Mouse (Mus musculus) cerebellum, adult 8-10 months (tissue): ENCODE measurements at regions not wholly inside any gene's neighbourhood (a gene's known extent, or its start where the extent isn't known, plus 50 kb on each side); places are given as distances from the start of the nearest gene placed in this dataset.

Experiments used
- DNase-seq: peaks from one replicate; pipeline ENCODE4 v3.0.0; 2022

DNA sequence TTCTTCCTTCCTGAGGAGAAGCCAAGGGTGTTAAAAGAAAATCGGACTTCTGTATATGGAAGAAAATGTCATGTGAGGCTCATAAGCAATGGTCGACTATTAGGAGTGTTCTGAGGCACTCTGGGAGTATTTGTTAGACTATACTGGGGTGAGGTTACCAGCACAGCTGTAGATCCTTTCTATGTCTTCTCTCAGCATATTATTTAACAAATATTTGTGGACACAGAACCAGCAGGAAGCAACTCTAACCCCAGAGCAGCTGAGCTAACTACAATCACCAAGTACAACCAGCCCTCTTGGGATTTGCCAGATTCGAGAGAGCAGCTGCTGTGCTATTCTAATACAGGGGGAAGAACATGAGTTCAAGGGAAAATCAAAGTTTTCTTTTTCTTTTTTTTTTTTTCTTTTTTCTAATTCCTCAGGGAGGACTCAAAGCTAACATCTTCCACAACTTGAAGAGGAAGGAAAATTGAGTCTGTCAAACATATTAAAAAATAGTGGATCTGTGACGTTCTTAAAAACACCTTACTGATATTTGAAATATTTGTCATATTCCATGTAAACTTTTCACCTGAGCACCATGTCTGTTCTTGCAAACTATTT lies 933.3 kb upstream of the Cited2 start:
- no peak for DNase-seq

DNA sequence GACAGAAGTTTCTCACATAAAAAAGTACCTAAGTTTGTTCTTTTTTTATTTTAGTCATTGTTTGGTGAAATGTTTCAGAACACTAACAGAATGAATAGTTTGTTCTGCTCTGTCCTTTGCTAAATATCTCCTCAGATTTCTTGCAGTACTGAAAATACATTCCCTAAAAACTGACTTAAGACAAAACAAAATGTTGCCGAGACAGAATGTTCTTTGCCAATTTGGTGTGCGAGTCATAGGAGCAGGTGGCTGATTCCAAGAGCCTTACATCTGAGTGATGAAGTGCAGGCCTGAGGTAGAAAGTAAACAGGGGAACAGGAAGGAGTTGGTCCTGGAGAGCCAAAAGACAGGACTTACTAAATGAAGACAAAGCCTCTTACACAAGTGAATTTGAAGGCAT lies 919.0 kb upstream of the Cited2 start:
- DNase-seq: no peak

DNA sequence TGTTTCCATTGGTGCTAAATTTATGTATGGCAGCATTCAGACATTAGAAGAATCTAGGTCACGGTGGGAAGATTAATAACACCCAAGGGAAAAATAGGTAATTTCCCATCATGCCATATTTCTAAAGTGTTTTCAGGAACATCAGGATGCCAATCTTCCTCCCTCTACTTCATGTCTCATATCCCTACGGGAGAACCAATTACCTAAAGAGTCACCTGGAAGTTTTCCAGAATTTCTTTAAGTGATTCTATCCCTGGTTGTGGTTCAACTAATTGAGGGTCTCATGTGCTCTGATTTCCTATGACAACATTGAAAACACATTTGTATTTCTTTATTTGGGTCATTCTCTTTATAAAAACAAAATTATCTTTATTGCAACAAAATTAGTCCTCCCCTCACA lies 912.3 kb upstream of the Cited2 start:
- DNase-seq: no peak

DNA sequence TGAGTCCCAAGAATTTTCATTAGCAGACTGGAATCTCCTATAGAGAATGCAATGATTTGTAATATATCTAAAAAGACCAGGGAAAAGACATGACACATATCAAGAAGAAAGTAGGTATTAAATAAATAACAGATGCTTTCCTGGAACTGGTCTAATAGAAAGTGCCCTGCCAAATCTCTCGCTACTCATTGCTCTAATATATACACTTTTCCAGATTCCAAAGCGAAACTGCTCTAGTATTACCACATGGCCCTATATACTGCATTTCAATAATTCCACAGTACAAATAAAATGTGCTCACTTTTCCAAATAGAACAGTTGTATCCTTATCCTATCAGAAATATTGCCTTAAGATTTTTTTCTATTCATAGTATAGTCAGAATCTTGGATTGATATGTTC lies 909.0 kb upstream of the Cited2 start:
- no peak for DNase-seq

DNA sequence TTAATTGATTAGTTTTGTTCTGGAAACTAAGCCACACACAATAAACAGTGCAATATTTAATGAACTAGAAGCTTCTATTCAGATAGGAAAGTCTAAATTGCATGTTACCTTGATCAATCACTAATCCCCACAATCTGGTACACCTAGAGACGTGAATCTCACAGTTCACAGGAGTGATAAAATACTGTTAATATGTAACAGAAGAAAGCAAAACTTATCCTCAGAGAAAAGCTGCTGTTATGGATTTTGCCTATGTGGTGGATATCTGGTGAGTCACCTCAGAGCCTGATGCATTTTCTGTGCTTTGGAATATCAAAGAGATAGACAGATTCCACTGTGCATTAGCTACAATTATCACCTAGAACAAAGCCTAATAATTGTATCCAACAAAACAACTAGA lies 861.5 kb upstream of the Cited2 start:
- no peak for DNase-seq

DNA sequence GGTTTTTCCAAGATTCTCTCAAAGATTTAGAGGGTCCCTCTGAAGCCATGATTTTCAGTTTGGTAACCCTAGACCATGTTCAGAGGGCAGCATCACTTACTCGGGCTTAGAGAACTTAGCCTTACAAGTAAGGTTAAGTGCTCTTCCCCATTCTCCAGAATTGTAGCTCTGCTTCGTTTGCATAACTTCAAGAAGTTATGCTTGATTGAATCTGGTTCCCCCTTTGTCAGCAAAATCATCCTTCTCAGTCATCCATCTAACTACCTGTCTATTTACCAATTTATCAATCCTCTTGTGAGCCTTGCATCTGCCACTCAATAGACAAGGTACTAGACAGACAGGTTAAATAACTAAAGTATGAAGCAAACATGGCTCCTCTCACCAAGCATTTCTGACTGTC lies 856.1 kb upstream of the Cited2 start:
- no peak for DNase-seq

DNA sequence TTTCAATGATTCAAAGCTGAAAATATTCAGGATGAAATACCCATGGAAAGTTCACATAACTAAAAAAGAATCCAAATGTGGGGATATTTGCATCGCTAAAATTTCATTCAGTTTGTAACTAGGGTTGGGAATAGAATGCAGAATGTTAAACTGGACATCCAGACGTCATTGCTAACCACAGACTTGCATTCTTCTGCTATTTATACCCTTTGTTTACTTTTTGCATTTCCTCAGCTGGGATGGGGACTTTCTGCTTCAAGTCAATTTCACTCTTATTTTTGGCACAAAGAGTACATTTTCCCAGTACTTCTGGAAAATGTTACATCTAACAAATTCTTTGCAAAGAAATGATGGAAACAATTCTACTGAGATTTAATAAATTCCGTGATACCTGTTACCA lies 848.9 kb upstream of the Cited2 start:
- no peak for DNase-seq

DNA sequence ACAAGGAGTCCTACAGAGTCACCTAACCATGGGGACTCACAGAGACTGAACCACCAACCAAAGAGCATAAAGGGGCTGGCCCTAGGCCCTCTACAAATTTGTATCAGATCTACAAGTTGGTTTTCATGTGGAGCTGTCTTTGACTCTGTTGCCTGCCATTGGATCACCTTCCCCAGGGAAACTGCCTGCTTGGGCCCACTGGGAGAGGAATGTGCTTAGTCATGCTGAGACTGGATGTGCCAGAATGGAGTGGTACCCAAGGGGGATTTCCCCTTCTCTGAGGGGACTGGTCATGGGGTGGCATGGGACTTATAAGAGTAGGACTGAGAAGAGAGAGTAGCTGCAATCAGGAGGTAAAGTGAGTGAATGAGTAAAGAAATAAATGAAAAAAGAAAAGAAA lies 844.8 kb upstream of the Cited2 start:
- DNase-seq: no peak

DNA sequence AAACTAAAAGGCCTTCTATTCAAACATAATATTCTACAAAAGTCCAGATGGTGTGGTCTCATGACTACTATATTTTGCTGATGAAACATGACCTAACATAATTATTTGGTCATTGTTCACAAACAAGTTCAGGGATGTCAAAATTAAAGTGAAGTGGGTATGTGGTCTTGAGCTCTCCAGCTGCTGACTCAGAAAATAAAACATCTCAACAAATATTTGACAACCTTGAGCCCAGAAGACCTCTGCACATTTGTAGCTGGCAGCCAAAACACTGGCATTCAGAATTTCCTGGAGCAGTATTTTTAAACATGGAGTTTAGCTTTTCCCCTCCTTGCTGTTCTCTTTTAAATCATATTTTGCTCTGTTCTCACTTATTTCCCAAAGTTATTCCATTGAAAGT lies 829.7 kb upstream of the Cited2 start:
- no peak for DNase-seq

DNA sequence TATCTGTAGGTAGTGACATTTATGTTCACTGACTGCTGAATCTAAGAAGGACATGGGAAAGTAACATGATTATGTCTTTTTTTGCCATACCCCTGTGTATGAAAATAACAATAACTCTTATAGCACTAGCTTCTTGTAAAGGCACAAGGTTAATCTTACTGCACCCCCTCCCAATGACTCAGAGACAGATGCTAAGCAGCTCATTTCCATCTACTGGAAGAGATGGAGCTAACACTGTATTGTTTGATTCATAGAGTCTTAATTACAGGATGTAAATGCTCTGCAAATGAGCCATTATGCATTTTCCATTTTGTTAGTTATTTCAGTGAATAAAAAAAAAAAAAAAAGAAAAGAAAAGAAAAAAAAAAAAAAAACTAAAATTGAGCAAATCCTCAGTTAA lies 827.7 kb upstream of the Cited2 start:
- DNase-seq: no peak

DNA sequence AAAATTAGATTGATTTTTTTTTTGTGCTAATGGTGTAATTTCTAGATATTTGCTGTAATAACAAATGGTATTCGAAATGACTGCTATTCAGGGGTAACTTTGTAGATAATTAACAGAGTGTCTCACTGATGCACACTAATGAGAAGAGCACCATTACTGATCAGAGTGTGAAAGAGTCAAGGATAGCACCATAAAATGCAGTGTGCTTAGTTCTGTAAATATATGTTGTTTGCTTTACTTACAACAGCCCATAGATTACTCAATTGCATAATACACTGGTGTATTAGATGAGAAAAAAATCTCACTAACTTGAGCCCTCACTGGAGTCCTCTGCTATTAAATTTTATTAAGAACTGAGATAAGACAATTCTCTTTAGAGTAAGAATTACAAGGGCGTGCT lies 800.1 kb upstream of the Cited2 start:
- DNase-seq: no peak

DNA sequence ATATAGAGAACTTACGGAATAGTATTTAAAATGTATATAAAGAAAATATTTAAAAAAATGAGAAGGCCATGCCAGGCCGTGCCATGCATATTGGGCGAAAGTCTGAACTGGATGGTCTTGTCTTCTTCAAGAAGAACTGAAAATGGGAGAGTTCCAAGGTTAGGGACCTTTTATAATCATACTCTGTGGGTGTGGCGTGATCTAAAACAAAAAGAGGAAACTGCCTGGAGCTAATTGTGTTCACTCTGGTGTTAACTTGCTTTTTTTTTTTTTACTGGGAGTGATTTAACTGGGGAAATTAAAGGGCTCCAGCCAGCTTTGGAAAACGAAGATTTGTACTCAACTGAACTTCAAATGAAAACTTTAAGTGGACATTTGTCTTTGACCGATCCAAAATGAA lies 799.2 kb upstream of the Cited2 start:
- DNase-seq: no peak

DNA sequence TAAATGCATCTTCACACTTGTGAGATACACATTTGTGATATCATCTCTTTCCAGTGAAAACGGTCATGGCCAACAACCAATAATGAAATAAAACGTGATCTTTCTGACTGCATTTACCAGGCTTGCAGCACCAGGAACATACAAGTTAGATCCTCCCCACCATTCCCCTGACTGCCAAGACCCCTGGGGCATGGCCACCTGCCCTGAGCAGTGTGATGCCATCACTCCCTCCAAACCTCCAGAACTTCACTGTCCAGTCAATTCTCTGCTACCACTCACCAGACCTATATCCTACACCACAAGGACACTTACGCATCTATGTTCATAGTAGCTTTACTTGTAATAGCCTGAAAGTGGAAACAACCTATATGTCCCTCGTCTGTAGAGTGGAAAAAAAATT lies 785.3 kb upstream of the Cited2 start:
- peak; percentile 74 for DNase-seq

DNA sequence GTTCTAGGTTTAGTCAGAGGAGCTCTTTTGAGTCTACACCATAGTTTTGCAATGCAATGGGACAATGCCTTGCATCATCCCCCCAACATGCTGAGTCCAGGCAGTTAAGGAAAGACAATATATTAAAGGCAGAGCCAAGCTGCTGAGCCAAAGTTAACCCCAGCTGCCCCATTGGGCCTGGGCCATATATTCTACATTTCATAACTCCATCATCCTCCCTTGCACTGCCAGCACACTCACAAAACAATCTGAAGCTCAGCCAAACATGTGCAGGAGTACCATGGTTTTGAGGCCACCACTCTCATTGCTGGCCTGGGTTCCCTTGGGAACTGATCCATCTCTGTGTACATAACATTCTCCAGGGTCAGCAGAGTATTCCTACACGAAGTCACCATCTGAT lies 771.4 kb upstream of the Cited2 start:
- no peak for DNase-seq

DNA sequence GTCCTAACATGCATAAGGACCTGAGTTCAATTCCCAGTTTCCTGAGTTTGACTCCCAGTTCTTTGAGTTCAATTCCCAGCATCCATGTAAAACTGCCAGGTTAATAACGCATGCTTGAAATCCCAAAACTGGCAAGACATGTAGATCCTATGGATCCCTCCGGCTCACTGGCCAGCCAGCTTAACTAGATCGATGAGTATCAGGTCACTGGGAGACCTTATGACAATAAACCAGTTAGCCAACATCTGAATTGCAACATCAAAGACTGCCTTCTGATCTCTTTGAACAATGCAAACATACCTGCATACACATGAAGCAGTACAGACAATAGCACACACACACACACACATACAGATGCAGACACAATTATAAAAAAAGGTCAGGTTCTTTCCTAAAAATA lies 762.0 kb upstream of the Cited2 start:
- no peak for DNase-seq

DNA sequence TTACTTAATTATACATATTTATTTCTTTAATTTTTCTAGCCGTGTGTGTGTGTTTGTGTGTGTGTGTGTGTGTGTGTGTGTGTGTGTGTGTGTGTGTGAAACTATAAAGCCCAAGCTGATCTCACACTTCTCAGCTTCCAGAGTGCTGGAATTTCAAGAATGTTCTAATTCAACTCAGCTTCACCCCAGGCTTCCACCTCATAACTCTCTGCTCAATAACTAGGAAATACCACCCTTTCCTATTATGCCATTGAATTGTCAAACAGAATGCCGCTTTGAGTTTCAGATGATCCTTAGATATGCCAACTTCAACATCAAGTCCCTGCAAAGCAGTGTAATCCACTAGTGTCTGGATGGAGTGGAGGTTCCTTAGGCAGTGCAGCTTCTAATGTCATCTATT lies 760.6 kb upstream of the Cited2 start:
- DNase-seq: no peak

DNA sequence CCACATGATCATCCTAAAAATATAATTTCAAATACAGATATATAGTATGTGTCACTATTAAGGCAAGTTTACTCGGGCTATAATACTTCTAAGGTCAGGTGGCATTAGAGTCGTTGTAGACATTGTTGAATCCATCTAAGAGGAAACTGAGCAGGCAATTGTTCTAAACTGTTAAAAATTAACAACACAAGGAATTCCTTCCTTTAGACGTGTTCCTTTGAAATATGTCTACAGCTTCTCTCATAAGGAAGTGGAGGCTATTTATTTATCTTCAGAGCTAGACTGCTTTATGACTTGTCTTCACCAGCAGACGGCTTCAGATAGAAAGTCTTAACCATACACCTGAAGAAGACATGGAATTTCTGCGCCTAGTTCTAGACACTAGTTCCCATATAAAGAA lies 744.2 kb upstream of the Cited2 start:
- no peak for DNase-seq

DNA sequence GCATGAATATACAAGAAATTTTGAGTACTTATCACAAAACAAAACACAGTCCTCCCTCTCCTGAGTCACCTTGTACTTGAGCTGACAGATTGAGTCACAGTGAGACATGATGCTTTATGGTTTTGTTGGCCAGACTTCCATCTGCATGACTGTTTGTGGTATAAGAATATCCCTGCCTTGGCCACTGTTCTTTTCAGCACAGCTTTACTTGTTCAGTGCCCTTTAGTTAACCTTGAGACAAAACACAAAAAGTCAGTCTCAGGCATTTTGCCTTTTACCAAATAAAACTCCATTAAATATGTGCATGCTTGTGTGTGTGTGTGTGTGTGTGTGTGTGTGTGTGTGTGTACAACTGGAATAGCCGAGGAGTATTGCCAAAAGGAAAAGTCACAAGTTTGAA lies 732.8 kb upstream of the Cited2 start:
- DNase-seq: peak; percentile 70

DNA sequence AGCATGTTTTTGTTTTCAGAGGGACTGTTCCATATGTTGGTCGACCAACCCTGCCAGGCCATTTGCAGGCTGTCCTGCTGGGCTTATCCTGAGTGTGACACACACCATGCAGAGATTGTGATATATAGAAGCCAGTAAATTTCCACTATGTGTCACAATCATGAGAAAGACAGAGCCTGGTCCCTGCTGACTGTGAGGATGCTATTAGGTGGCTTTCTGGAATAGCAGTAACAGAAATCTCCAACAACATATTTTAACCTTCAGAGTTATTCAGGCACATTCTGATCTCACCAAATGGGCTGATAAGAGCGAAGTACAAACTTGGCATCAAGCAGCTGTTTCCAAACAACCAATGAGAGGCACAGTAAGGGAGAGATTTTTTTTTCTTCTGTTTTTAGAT lies 729.2 kb upstream of the Cited2 start:
- peak; percentile 67 for DNase-seq

DNA sequence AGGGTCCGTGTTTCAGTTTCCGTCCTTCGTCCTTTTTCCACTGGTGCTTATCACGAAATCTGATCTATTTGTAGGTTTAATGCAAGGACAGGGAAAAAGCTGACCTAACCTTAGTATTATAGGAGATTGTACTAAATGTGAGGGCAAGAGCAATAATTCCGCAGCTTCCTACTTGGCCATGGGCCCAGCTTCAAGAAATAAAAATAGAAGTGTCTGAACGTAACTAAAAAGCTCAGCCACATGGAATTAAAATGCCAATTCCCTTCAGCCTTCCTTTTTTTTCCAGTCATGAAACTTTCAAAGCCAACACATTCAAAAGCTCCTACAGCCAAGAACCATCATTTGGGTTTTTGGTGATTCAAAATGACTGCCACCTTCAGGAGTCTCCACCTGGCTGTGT lies 728.5 kb upstream of the Cited2 start:
- DNase-seq: peak; percentile 54

DNA sequence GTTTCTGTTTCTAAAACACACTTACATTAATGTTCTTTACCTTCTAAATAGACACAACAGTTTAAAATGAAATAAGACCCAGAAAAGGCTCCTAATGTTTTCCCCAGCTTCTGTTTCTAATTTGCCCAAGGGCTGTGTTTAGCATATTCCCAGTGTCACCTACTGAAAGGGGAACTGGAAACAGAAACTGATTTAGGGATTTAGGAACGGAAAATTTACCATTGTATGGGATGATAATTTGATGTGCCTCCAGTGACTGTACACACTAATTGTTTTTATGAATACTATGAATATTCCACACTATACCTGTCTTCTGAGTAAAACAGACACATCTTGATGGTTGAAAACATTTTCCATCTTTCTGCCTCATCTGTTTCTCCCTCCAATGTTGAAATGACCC lies 728.0 kb upstream of the Cited2 start:
- no peak for DNase-seq

DNA sequence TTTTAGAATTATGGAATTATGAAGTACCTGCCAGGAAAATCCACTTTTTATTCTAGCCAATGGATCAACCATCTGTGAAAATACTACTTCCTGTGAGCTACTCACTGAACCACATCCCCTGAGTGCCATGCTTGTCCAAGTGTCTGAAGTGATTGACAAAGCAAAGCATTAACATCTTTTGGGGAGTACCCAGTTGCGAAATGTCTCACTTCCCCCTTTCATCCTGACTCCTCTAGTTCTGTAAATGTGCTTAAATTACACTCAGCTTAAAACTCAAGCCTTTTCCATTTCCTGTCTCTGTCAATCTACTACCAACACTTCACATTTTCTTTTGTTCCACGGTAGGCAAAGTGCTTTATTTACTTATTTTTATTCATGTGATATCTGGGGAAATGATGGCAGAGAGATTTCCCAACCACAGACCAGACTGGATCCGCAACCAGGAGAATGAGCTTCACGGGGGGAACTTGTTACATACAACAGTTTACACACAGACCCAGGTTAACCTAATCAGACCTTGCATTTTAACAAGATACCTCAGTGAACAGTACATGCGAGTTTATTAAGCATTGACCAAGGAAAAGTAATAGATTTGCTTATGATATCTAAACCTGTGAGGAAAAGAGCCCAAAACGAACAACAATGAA lies 726.1 kb upstream of the Cited2 start:
- no peak for DNase-seq

DNA sequence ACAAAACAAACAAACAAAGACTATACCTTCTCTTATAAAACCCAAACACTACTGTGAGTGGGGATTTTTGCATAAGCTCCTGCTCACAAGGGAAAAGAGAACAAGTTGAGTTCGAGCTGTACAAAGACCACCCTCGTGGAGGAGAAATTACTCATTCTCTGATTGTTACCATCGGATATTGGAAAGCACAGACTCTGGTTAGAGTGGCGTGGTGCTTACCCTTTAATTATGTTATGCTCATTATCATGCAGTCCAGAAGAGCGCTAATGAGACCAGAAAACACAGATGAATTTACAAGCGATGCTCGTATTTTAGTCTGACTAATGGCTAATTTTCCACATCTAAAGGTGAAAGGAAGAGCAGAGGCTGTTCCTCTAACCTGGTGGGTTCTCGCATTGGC lies 721.7 kb upstream of the Cited2 start:
- no peak for DNase-seq

DNA sequence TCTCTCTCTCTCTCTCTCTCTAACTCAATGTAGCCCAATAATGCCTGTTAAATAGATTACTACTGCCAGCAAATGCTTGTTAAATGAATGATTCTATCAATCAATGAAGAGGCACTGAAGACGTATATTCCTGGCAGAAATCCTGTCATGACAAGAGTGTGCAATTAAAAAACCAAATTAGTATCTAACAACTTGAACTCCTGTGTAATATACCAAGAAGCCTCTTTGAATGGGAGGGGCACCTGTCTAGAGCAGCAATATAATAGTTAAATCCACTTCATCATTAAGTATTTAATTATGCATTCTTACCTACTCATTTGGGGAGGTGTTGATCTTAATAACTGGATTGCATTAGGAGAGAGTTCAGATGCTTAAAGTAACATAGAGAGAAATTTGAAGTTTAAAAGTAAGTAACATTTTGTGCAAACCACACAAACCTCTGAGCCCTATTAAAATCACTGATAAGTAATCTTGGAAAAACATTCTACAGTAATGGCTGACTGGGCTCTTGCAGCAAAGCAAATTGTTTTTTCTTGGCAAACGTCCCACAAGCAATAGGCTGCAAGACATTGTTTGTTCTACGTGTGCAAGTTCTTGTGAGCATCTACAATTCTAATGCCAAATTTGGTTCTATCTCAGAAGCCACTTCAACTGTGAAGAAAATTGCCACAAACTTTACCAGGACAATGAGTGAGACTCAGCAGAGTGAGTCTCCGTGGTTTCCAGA lies 719.7 kb upstream of the Cited2 start:
- DNase-seq: no peak

DNA sequence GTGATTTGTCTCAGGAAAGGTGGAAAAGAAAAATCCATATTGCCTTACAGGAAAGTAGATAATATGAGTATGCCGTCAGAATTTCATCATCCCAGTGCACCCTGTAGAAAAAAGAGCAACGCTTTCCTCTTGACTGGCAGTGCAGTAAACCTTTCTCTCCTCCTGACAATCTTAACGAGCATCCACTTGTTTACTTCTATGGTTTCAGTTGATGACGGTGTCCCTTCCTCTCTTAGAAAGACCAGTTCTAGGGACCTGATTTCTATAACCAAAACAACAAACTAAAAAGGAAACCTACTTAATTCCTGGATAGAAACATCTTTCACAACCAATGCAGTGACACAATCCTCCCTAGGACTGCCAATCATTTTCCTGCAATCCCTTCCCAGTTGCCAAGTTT lies 714.3 kb upstream of the Cited2 start:
- no peak for DNase-seq
